Mouse (Mus musculus) forebrain, embryonic 16.5 days (tissue): ENCODE data around the gene 1810013L24Rik. TPM values are rescaled to one million over a fixed set of nuclear protein-coding genes. Genes with fewer than 3 reads are reported as not detected.

Experiments
- ATAC-seq: fragments of 200-750 bp; cut with Nextera tagmentation; 2 replicates; pipeline ENCODE4 v1.8.0; 2017; ENCODE audit warnings: mild to moderate bottlenecking, moderate library complexity
- H3K27ac ChIP-seq: fragments of 300-500 bp; sonication (generic); 2 replicates; pipeline ENCODE4 v1.5.1; 2014; ENCODE audit warnings: low read length, control low read depth
- H3K27me3 ChIP-seq: fragments of 300-500 bp; sonication (generic); replicated peaks from 2 replicates; pipeline ENCODE4 v1.6.1; 2014; ENCODE audit warnings: low read length; ENCODE audit not compliant: control insufficient read depth, insufficient read depth
- H3K36me3 ChIP-seq: fragments of 300-500 bp; sonication (generic); 2 replicates; pipeline ENCODE4 v1.6.1; 2014; ENCODE audit not compliant: control insufficient read depth, insufficient read depth
- H3K4me1 ChIP-seq: fragments of 300-500 bp; sonication (generic); replicated peaks from 2 replicates; pipeline ENCODE4 v1.6.1; 2014; ENCODE audit warnings: low read length; ENCODE audit not compliant: control insufficient read depth, insufficient read depth
- H3K4me2 ChIP-seq: fragments of 300-500 bp; sonication (generic); 2 replicates; pipeline ENCODE4 v1.6.1; 2014; ENCODE audit warnings: mild to moderate bottlenecking, low read length, control low read depth
- H3K4me3 ChIP-seq: fragments of 300-500 bp; sonication (generic); replicated peaks from 2 replicates; pipeline ENCODE4 v1.5.1; 2014; ENCODE audit warnings: mild to moderate bottlenecking, low read length, control low read depth
- H3K9ac ChIP-seq: fragments of 300-500 bp; sonication (generic); replicated peaks from 2 replicates; pipeline ENCODE4 v1.6.1; 2014; ENCODE audit warnings: low read depth, low read length, control low read depth
- H3K9me3 ChIP-seq: fragments of 300-500 bp; sonication (generic); 2 replicates; pipeline ENCODE4 v1.6.1; 2016; ENCODE audit warnings: low read length; ENCODE audit not compliant: control insufficient read depth
- WGBS: fragments of 180-500 bp; shearing (Covaris S2); extraction: QIAGEN DNeasy Blood & Tissue Kit; methylation state at CpG from one replicate; pipeline ENCODE4 v1.1.7; 2014; 5-methylcytosine and 5-hydroxymethylcytosine counted together
- polyA plus RNA-seq: library from polyadenylated mRNA; unstranded; fragments of >200 nt; fragmentation: Nextera tagmentation; extraction: Ambion mirVana; gene quantifications from 2 replicates; pipeline ENCODE4 v1.2.1, GENCODE M21; 2015

1810013L24Rik gene
- polyA plus RNA-seq, 1 experiment from 2014 or later: 29.0 TPM

DNA sequence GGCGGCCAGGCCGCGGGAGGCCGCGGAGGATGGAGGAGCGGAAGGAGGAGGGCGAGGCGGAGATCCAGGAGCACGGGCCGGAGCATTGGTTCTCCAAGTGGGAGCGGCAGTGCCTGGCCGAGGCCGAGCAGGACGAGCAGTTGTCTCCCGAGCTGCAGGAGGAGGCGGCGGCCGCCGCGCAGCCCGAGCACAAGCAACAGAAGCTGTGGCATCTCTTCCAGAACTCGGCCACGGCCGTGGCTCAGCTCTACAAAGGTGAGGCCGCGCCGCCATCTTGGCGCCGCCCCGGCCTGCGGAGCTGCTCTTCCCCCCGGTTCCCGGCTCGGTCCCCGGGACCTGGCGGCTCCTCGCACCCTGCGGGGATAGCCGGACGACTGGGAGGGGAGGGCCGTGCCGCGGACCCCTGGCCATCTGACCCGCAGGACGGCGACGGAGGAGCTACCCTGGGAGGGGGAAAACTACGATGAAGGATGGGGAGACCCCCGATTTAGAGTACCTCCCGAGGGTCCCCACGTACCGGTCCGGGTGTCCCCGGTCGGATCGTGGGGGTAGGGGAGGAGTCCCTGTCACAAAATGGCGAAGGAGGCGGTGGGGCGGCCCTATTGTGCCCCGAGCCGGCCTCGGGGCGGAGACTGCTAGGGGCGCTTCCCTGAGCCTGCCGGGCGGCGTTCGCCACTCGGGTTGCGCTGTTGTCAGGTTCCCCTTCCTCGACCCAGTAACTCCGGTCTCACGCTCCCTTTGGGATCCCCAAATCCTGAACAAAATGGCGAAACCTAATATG is 721 bp downstream of the 1810013L24Rik start:
- peak overlapping the region; percentile 99 for H3K9ac ChIP-seq
- H3K4me1 ChIP-seq: peaks cover 33% of the 10 kb centered on the region
- WGBS: under 1% methylated on average over 71 of the region's 74 CpGs
- no peaks in the 10 kb centered on the region for H3K9me3 ChIP-seq
- ATAC-seq: peak; percentile 9
- H3K27ac ChIP-seq: peak overlapping the region; percentile 97
- H3K27me3 ChIP-seq: no peaks in the 10 kb centered on the region
- peak overlapping the region; percentile 83 for H3K4me2 ChIP-seq
- H3K36me3 ChIP-seq: no peaks in the 10 kb centered on the region
- peak overlapping the region; percentile 99 for H3K4me3 ChIP-seq

DNA sequence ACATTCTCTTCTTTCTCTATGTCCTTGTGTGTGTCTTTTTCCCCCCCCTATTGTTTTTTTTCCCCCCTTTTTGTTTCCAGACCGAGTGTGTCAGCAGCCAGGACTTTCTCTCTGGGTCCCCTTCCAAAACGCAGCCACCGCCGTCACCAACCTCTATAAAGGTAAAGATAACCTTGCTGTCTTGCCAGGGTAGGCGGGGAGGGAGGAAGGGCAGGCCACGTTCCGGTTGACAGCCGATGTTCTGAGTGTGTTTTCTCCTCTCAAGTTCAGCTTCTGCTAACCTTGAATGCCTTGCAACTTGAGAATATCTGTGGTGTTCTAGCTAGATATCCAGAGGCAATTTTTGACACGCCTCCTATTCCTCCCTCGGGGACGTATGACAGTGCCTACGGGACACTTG is 1.3 kb downstream of the 1810013L24Rik start:
- Histone ChIP-seq H3K36me3 (no peaks in the 10 kb centered on the region), H3K9ac (peak overlapping the region; percentile 99), H3K4me3 (peak overlapping the region; percentile 99), H3K27me3 (no peaks in the 10 kb centered on the region), H3K9me3 (no peaks in the 10 kb centered on the region), H3K4me1 (peaks cover 34% of the 10 kb centered on the region), H3K4me2 (peak overlapping the region; percentile 83), H3K27ac (peak overlapping the region; percentile 97)
- 2% methylated on average over 12 of the region's 12 CpGs for WGBS
- ATAC-seq: no peak

DNA sequence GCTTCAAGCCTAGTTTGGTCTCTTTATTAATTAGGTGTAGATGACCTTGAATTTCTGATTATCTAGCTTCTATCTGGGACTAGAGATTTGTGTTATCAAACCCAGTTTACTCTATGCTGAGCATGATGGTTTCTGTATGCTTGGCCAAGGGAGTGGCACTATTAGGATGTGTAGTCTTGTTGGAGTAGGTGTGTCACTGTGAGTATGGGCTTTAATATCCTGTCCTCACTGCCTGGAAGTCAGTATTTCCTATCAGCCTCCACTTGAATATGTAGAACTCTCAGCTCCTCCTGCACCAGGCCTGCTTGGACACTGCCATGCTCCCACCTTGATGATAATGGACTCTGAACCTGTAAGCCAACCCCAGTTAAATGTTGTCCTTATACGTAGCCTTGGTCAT is 7.0 kb downstream of the 1810013L24Rik start:
- no peak overlapping the region for H3K4me2 ChIP-seq
- WGBS: 97% methylated on average over 1 of the region's 1 CpGs

DNA sequence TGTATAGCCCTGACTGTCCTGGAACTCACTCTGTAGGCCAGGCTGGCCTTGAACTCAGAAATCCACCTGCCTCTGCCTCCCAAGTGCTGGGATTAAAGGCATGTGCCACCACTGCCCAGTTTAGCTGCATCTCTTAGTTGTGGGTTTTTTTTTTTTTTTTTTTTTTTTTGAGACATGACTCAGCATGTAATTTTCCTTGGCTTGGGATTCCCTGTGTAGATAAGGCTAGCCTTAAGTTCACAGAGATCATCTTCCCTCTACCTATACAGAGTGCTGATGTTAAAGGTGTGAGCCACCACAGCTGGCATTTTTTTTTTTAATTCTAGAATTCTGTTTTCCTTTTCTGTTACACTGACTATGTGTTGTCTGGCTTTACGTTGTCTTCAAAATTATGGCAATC is 7.7 kb downstream of the 1810013L24Rik start:
- H3K4me3 ChIP-seq: no peak overlapping the region
- H3K36me3 ChIP-seq: peaks cover 5% of the 10 kb centered on the region; the same call in 1 of the 2 replicates
- no peaks in the 10 kb centered on the region for H3K9me3 ChIP-seq
- H3K4me1 ChIP-seq: peaks cover 22% of the 10 kb centered on the region
- H3K9ac ChIP-seq: no peak overlapping the region
- H3K4me2 ChIP-seq: no peak overlapping the region
- no peak for ATAC-seq
- H3K27me3 ChIP-seq: no peaks in the 10 kb centered on the region
- H3K27ac ChIP-seq: no peak overlapping the region
- WGBS: 77% methylated on average over 1 of the region's 1 CpGs

More for the DNA sequence above, 7.0 kb downstream of the 1810013L24Rik start:
- H3K36me3 ChIP-seq: peaks cover 5% of the 10 kb centered on the region; the same call in 1 of the 2 replicates
- no peak for ATAC-seq
- H3K9me3 ChIP-seq: no peaks in the 10 kb centered on the region
- peaks cover 27% of the 10 kb centered on the region for H3K4me1 ChIP-seq
- no peak overlapping the region for H3K27ac ChIP-seq
- H3K9ac ChIP-seq: no peak overlapping the region
- H3K4me3 ChIP-seq: no peak overlapping the region
- no peaks in the 10 kb centered on the region for H3K27me3 ChIP-seq

DNA sequence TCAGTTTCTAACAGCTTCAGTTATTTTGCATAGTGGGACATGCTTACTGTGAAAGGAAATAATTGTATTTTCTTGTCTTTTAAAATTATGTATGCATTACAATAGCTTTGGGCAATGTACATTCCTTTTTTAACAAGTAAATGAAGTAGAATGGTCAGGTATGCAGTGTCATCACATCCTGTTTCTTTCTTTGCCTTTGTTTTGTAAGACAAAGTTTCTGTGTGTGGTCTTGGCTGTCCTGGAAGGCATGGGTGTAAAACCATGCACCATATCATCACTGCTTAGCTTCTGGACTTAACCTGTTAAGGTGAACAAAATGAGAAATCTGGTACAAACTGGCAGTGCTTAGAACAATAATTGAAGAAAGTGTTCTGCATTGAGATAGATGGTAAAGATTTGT is 9.0 kb downstream of the 1810013L24Rik start:
- no peak for ATAC-seq
- Histone ChIP-seq H3K27ac (no peak overlapping the region), H3K4me2 (no peak overlapping the region), H3K9ac (no peak overlapping the region), H3K9me3 (no peaks in the 10 kb centered on the region), H3K36me3 (peaks cover 15% of the 10 kb centered on the region), H3K27me3 (no peaks in the 10 kb centered on the region), H3K4me1 (peaks cover 11% of the 10 kb centered on the region), H3K4me3 (no peak overlapping the region)

DNA sequence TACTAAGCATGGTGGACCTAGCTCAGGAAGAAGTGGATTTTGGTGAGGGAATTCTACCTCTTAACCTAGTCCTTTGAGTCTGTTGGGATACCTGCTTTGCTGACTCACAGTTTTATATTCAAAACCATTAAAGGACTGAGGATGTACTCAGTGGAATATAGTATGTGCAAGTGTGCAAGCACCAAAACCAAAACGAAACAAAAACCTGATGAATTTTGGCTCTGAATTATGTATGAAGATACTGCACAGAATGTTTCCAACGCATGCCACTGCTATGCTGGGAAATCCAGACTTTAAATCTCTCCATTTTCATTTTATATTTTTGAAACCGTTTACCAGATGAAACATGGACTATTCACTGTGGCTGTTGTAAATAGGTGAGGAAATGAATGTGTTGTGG is 10.7 kb downstream of the 1810013L24Rik start:
- 88% methylated on average over 3 of the region's 3 CpGs for WGBS
- peaks cover 16% of the 10 kb centered on the region for H3K36me3 ChIP-seq
- no peak overlapping the region for H3K4me3 ChIP-seq
- H3K4me1 ChIP-seq: peaks cover 4% of the 10 kb centered on the region
- no peak overlapping the region for H3K9ac ChIP-seq
- H3K27me3 ChIP-seq: no peaks in the 10 kb centered on the region
- H3K4me2 ChIP-seq: no peak overlapping the region
- ATAC-seq: no peak
- no peak overlapping the region for H3K27ac ChIP-seq
- no peaks in the 10 kb centered on the region for H3K9me3 ChIP-seq

DNA sequence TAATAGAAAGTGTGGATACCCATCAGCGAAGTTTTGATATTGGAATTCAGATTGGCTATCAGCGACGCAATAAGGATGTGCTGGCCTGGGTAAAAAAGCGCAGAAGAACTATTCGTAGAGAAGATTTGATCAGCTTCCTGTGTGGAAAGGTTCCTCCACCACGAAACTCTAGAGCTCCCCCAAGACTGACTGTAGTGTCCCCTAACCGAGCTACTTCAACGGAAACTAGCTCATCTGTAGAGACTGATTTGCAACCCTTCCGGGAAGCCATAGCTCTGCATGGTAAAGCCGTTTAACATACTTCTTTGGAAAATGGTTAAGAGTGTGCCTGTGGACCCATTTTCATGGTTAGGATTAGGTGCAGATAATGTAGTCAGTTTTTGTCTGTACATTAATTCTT is 13.1 kb downstream of the 1810013L24Rik start:
- Histone ChIP-seq H3K9me3 (no peaks in the 10 kb centered on the region), H3K27ac (no peak overlapping the region), H3K36me3 (peaks cover 13% of the 10 kb centered on the region), H3K27me3 (no peaks in the 10 kb centered on the region), H3K9ac (no peak overlapping the region), H3K4me3 (no peak overlapping the region), H3K4me1 (no peaks in the 10 kb centered on the region), H3K4me2 (no peak overlapping the region)
- WGBS: 97% methylated on average over 10 of the region's 10 CpGs
- no peak for ATAC-seq

DNA sequence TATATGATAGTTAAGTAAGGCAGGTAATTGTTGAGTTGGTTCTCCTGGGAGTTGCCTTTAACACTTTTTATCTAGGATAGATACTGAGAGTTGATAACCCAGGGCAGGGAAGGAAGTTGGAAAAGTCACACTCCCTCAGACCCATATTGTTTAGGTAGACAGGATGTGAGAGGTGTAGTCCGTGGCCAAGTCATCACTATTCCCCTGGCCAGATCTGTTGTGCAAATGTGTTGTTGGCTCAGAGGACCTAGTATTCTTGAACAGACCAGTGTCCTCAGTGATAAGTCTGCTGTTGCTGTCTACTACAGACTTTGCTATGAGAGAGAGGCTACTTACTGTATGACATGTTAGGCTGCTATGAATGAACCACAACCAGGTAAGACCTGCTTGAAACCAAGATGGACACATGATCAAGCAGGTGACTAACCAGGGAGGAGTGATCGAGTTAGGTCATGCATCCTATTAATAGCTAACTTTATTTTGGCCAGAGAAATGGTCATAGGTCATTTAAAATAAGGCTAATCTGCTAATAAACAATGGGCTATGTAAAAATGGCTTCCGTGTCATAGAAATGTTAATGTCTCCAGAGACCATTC is 13.8 kb downstream of the 1810013L24Rik start:
- no peak overlapping the region for H3K4me2 ChIP-seq
- no peak for ATAC-seq

DNA sequence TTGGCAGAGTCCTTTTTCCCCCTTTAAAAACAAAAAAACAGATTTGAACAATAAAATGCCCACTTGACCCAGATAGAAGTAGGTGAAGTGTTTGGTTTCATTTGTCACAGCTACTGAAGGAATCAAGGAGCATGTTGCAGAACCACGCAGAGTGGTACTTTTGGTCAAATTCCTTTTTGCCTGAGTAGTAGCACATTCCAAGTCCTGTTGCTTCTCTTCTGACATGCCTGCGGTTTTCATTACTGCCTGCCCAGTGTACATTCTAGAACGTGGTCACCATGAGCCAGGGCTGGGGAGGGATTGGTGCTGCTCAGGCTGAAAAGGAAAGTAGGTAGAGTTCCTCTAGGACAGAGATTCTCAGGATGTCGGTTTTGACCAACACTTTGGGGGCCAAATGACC is 16.1 kb downstream of the 1810013L24Rik start:
- Histone ChIP-seq H3K9ac (no peak overlapping the region), H3K4me3 (no peak overlapping the region), H3K4me1 (peaks cover 5% of the 10 kb centered on the region; the same call in 1 of the 2 replicates), H3K9me3 (no peaks in the 10 kb centered on the region), H3K27me3 (no peaks in the 10 kb centered on the region), H3K27ac (no peak overlapping the region), H3K36me3 (peaks cover 13% of the 10 kb centered on the region), H3K4me2 (no peak overlapping the region)
- ATAC-seq: no peak
- WGBS: 83% methylated on average over 4 of the region's 4 CpGs

More for the DNA sequence above, 13.8 kb downstream of the 1810013L24Rik start:
- 88% methylated on average over 3 of the region's 3 CpGs for WGBS
- H3K27ac ChIP-seq: no peak overlapping the region
- H3K4me1 ChIP-seq: no peaks in the 10 kb centered on the region
- H3K27me3 ChIP-seq: no peaks in the 10 kb centered on the region
- no peak overlapping the region for H3K9ac ChIP-seq
- peaks cover 13% of the 10 kb centered on the region for H3K36me3 ChIP-seq
- H3K4me3 ChIP-seq: no peak overlapping the region
- no peaks in the 10 kb centered on the region for H3K9me3 ChIP-seq
